Mouse (Mus musculus): ENCODE measurements around the gene Phlda3. TPM values are rescaled to one million over a fixed set of nuclear protein-coding genes. Genes with fewer than 3 reads are reported as not detected.

Phlda3 gene
- 18.3 and 19.1 TPM in 2 replicates for polyA plus RNA-seq (2016; fragmentation: Nextera tagmentation; extraction: Ambion mirVana)

DNA sequence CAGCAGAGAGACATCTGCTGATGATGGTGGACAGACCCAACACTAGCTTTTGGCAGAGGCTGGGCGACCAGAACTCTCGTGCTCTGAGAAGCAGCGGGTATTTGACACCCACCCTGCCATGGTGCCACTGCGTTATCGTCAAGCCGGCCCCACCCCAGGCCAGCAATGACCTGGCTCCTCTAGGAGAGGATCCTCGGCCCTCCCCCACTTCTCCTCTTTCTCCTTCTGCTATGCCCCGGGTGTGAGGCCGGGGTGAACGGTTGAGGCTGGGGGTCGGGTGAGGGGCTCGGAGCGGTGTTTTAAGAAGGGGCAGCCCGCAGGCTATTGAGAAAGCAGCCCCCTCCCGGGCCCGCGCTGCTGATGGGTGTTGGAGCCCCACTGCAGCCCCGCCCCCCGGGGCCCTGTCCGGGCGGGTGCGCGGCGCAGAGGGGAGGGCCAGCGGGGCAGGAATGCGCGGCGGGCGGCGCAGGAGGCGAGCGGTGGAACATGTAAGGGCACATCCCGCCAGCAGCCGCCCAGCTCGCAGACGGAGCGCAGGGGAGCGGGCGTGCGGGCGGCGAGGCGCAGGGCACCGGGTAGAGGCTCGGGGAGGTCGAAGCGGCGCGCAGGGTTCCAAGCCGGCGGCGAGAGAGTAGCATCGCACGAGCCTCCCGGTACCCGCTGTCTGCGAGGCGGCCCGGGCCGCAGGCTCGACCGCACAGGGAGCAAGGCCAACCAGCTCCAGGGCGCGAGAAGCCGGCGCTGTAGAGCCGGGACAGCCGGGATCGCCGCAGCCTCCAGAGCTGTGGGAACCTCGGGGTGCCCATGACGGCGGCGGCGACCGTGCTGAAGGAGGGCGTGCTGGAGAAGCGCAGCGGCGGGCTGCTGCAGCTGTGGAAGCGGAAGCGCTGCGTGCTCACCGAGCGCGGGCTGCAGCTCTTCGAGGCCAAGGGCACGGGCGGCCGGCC is at the start of gene Phlda3:
TSS of gene Phlda3 (plus strand) at position 475 of the 947 bp plus-strand sequence.
- peak; percentile 85 for ATAC-seq (ENCODE audit: low FRiP score)
- H3K9me3 ChIP-seq (replicated peaks) = no peaks in the 10 kb centered on the region
- peak within 1 kb of the TSS; percentile 75 for H3K27ac ChIP-seq
- peaks cover 20% of the 10 kb centered on the region; the same call in 1 of the 2 replicates for H3K27me3 ChIP-seq
- H3K36me3 ChIP-seq = peaks cover 2% of the 10 kb centered on the region; the same call in 1 of the 2 replicates
- peak within 1 kb of the TSS; percentile 66 for H3K4me3 ChIP-seq
- peak within 1 kb of the TSS; percentile 93 for H3K4me2 ChIP-seq (replicated peaks)
- H3K9ac ChIP-seq = peak within 1 kb of the TSS; percentile 83
- H3K4me1 ChIP-seq = peaks cover 24% of the 10 kb centered on the region
- under 1% methylated on average over 88 of the region's 90 CpGs for WGBS

GRCm38 (mm10) chr1:135719486-135719885 is 46.4 kb upstream of the Phlda3 start:
- peak; percentile 60 for ATAC-seq (ENCODE audit: low FRiP score)
- Histone ChIP-seq H3K9me3 (replicated peaks) (no peaks in the 10 kb centered on the region), H3K4me3 (no peak overlapping the region), H3K36me3 (no peaks in the 10 kb centered on the region), H3K4me2 (replicated peaks) (no peak overlapping the region), H3K4me1 (no peaks in the 10 kb centered on the region), H3K9ac (no peak overlapping the region), H3K27me3 (no peaks in the 10 kb centered on the region), H3K27ac (no peak overlapping the region)
- WGBS = 19% methylated on average over 9 of the region's 9 CpGs

- H3K27ac ChIP-seq = no peak within 1 kb of the TSS
- no peaks in the 10 kb centered on the region for H3K9me3 ChIP-seq (replicated peaks)
- WGBS = 80% methylated on average over 6 of the region's 6 CpGs
- H3K27me3 ChIP-seq = no peaks in the 10 kb centered on the region
- H3K9ac ChIP-seq = no peak within 1 kb of the TSS
- no peak within 1 kb of the TSS for H3K4me2 ChIP-seq (replicated peaks)
- peak; percentile 40; the same call in 1 of the 2 replicates for ATAC-seq (ENCODE audit: low FRiP score)
- H3K36me3 ChIP-seq = no peaks in the 10 kb centered on the region
- no peaks in the 10 kb centered on the region for H3K4me1 ChIP-seq
- H3K4me3 ChIP-seq = no peak within 1 kb of the TSS
Observed at GRCm38 (mm10) chr1:135719983-135720382, 45.9 kb upstream of the Phlda3 start, which contains the start of gene Csrp1. Gene Csrp1 (plus strand): TSS chr1:135720061.

- ATAC-seq (ENCODE audit: low FRiP score) = no peak
- H3K4me3 ChIP-seq = no peak overlapping the region
- H3K4me1 ChIP-seq = no peaks in the 10 kb centered on the region
- no peaks in the 10 kb centered on the region for H3K36me3 ChIP-seq
- H3K27ac ChIP-seq = no peak overlapping the region
- no peak overlapping the region for H3K4me2 ChIP-seq (replicated peaks)
- WGBS = 57% methylated on average over 1 of the region's 1 CpGs
- no peak overlapping the region for H3K9ac ChIP-seq
- H3K9me3 ChIP-seq (replicated peaks) = no peaks in the 10 kb centered on the region
- no peaks in the 10 kb centered on the region for H3K27me3 ChIP-seq
Observed at GRCm38 (mm10) chr1:135723016-135723415, 42.9 kb upstream of the Phlda3 start.

DNA sequence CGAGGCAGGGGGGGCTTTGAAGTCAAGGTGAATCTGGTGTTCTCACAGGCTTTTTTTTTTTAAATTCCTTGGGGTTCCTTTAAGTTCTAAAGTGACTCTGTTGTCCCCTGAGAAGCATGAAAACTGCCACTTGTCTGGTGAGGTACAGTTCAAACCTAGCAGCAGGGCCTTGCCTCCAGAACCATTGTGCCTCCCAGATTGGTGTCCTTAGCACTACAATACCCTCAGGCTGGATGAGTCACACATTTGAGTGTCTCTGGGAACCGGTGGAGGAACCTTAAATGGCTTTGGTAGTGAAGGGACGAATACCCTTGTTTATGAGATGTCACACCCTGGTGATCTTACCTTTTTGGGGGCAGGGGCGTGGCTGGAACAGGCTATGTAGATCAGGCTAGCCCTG is 41.8 kb upstream of the Phlda3 start:
- H3K4me1 ChIP-seq = peaks cover 8% of the 10 kb centered on the region
- H3K9ac ChIP-seq = no peak overlapping the region
- no peaks in the 10 kb centered on the region for H3K9me3 ChIP-seq (replicated peaks)
- ATAC-seq (ENCODE audit: low FRiP score) = no peak
- H3K36me3 ChIP-seq = no peaks in the 10 kb centered on the region
- 70% methylated on average over 4 of the region's 4 CpGs for WGBS
- H3K27ac ChIP-seq = no peak overlapping the region
- H3K4me2 ChIP-seq (replicated peaks) = no peak overlapping the region
- H3K4me3 ChIP-seq = no peak overlapping the region
- H3K27me3 ChIP-seq = no peaks in the 10 kb centered on the region

GRCm38 (mm10) chr1:135725324-135725723 is 40.6 kb upstream of the Phlda3 start:
- no peaks in the 10 kb centered on the region for H3K36me3 ChIP-seq
- no peak overlapping the region for H3K4me2 ChIP-seq (replicated peaks)
- 92% methylated on average over 6 of the region's 6 CpGs for whole genome bisulfite sequencing
- no peak overlapping the region for H3K4me3 ChIP-seq
- H3K9ac ChIP-seq = no peak overlapping the region
- H3K27me3 ChIP-seq = no peaks in the 10 kb centered on the region
- H3K9me3 ChIP-seq (replicated peaks) = no peaks in the 10 kb centered on the region
- peaks cover 20% of the 10 kb centered on the region for H3K4me1 ChIP-seq
- H3K27ac ChIP-seq = no peak overlapping the region
- ATAC-seq (ENCODE audit: low FRiP score) = no peak

- ATAC-seq (ENCODE audit: low FRiP score) = no peak
- H3K4me2 ChIP-seq (replicated peaks) = no peak overlapping the region
- 75% methylated on average over 7 of the region's 7 CpGs for WGBS
- H3K9ac ChIP-seq = no peak overlapping the region
- H3K4me3 ChIP-seq = no peak overlapping the region
- H3K27me3 ChIP-seq = no peaks in the 10 kb centered on the region
- no peaks in the 10 kb centered on the region for H3K9me3 ChIP-seq (replicated peaks)
- H3K4me1 ChIP-seq = peaks cover 24% of the 10 kb centered on the region
- no peak overlapping the region for H3K27ac ChIP-seq
- H3K36me3 ChIP-seq = no peaks in the 10 kb centered on the region
Observed at GRCm38 (mm10) chr1:135725936-135726335, 40.0 kb upstream of the Phlda3 start.

GRCm38 (mm10) chr1:135728631-135729366 is 37.1 kb upstream of the Phlda3 start:
- no peaks in the 10 kb centered on the region for H3K27me3 ChIP-seq

DNA sequence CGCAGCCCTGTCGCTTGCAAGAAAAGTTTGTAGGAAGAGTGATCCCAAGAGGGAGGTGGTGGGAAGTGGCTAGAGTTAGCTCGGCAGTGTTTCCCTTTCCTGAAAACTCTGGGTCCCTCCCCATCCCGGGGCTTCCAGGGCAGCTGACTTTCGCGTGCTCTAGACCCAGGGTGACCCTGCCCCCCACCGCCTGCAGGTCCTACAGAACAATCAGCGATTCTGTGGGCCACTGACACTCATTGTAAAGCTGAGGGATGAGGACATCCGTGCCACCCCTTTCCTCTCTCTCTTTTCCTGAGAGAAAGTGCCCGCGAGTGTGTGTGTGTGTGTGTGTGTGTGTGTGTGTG is 36.6 kb upstream of the Phlda3 start:
- ATAC-seq (ENCODE audit: low FRiP score) = peak; percentile 30
- Histone ChIP-seq H3K9ac (peak overlapping the region; percentile 72), H3K4me1 (peaks cover 52% of the 10 kb centered on the region), H3K36me3 (no peaks in the 10 kb centered on the region), H3K27me3 (no peaks in the 10 kb centered on the region), H3K27ac (no peak overlapping the region), H3K4me2 (replicated peaks) (peak overlapping the region; percentile 89), H3K9me3 (replicated peaks) (no peaks in the 10 kb centered on the region), H3K4me3 (peak overlapping the region; percentile 54)
- 0% methylated on average over 11 of the region's 11 CpGs for WGBS

More at GRCm38 (mm10) chr1:135728631-135729366, 37.1 kb upstream of the Phlda3 start:
- Histone ChIP-seq H3K9ac (peak overlapping the region; percentile 72), H3K9me3 (replicated peaks) (no peaks in the 10 kb centered on the region), H3K27ac (no peak overlapping the region), H3K36me3 (no peaks in the 10 kb centered on the region), H3K4me2 (replicated peaks) (peak overlapping the region; percentile 89), H3K4me3 (peak overlapping the region; percentile 54), H3K4me1 (peaks cover 47% of the 10 kb centered on the region)
- WGBS = 1% methylated on average over 35 of the region's 35 CpGs
- peak; percentile 83 for ATAC-seq (ENCODE audit: low FRiP score)

DNA sequence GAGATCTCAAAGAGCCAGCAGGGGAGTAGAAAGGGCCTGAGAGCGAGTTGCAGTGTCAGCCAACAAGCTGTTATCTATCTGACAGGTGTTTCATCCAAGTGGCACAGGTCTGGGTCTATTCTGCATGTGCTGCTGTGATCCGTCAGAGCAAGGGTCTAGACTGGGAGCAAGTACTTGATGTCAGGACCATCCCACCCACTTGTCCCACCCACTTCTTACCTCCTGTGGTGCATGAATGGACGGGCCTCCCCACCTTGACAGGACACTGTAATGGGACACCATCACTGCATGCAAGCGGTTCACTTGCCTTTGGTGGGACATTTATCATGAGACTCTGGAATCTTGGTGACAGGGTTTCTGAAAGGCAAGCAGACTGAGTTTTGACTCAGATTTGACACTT is 36.1 kb upstream of the Phlda3 start:
- Histone ChIP-seq H3K4me3 (peak overlapping the region; percentile 54), H3K27me3 (no peaks in the 10 kb centered on the region), H3K4me2 (replicated peaks) (peak overlapping the region; percentile 89), H3K27ac (no peak overlapping the region), H3K36me3 (no peaks in the 10 kb centered on the region), H3K9me3 (replicated peaks) (no peaks in the 10 kb centered on the region), H3K4me1 (peaks cover 57% of the 10 kb centered on the region), H3K9ac (peak overlapping the region; percentile 72; the same call in 1 of the 2 replicates)
- 25% methylated on average over 4 of the region's 4 CpGs for WGBS
- ATAC-seq (ENCODE audit: low FRiP score) = peak; percentile 17; the same call in 1 of the 2 replicates

DNA sequence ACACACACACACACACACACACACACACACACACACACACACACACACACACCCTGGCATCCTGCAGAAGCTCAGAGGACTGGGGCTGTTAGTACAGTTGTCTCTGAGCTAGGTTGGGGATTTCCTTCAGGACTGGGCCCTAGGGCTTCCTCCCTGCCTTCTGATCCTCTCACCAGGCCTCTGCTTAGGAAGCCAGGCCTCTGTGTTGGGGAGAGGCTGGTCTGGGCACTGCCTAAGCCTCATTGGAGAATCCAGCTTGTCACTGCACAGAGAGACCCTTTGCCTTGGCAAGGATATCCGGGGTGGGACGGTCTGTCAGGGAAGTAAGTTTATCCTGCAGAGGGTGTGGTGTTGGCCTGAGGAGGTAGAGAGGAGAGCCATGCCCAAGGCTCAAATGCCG is 35.6 kb upstream of the Phlda3 start:
- Histone ChIP-seq H3K27ac (peak overlapping the region; percentile 19; the same call in 1 of the 2 replicates), H3K9me3 (replicated peaks) (no peaks in the 10 kb centered on the region), H3K9ac (0 out of 2 replicates have a peak overlapping the region, but pooled peaks have one; percentile 11)

GRCm38 (mm10) chr1:135731393-135731792 is 34.5 kb upstream of the Phlda3 start:
- Histone ChIP-seq H3K9me3 (replicated peaks) (no peaks in the 10 kb centered on the region), H3K27me3 (no peaks in the 10 kb centered on the region), H3K36me3 (no peaks in the 10 kb centered on the region), H3K27ac (peak overlapping the region; percentile 50; the same call in 1 of the 2 replicates), H3K4me3 (no peak overlapping the region), H3K4me1 (peaks cover 65% of the 10 kb centered on the region), H3K4me2 (replicated peaks) (peak overlapping the region; percentile 1; the same call in 1 of the 2 replicates), H3K9ac (no peak overlapping the region)
- WGBS = 63% methylated on average over 7 of the region's 7 CpGs
- ATAC-seq (ENCODE audit: low FRiP score) = no peak

More for the DNA sequence above, 35.6 kb upstream of the Phlda3 start:
- WGBS = 63% methylated on average over 3 of the region's 3 CpGs
- peak overlapping the region; percentile 89 for H3K4me2 ChIP-seq (replicated peaks)
- H3K27me3 ChIP-seq = no peaks in the 10 kb centered on the region
- no peak for ATAC-seq (ENCODE audit: low FRiP score)
- H3K36me3 ChIP-seq = no peaks in the 10 kb centered on the region
- H3K4me3 ChIP-seq = no peak overlapping the region
- H3K4me1 ChIP-seq = peaks cover 62% of the 10 kb centered on the region

Measured in hindbrain, embryonic 12.5 days (tissue).